Mouse (Mus musculus) liver, embryonic 12.5 days (tissue): ENCODE data around the gene Susd1. TPM values are rescaled to one million over a fixed set of nuclear protein-coding genes. Genes with fewer than 3 reads are reported as not detected.

Experiments used
- ATAC-seq: fragments of 200-750 bp; cut with Nextera tagmentation; 2 replicates; pipeline ENCODE4 v1.8.0; 2017; ENCODE audit warnings: moderate number of reproducible peaks, mild to moderate bottlenecking, moderate library complexity
- H3K27ac ChIP-seq: fragments of 300-500 bp; sonication (generic); 2 replicates; pipeline ENCODE4 v1.5.1; 2016; ENCODE audit warnings: mild to moderate bottlenecking
- H3K27me3 ChIP-seq: fragments of 300-500 bp; sonication (generic); replicated peaks from 2 replicates; pipeline ENCODE4 v1.6.1; 2016; ENCODE audit warnings: mild to moderate bottlenecking, moderate library complexity
- H3K36me3 ChIP-seq: fragments of 300-500 bp; sonication (generic); 2 replicates; pipeline ENCODE4 v1.6.1; 2016; ENCODE audit warnings: mild to moderate bottlenecking, moderate library complexity
- H3K4me1 ChIP-seq: fragments of 300-500 bp; sonication (generic); 2 replicates; pipeline ENCODE4 v1.6.1; 2016
- H3K4me2 ChIP-seq: fragments of 300-500 bp; sonication (generic); 2 replicates; pipeline ENCODE4 v1.6.1; 2016; ENCODE audit warnings: mild to moderate bottlenecking, moderate library complexity
- H3K4me3 ChIP-seq: fragments of 300-500 bp; sonication (generic); 2 replicates; pipeline ENCODE4 v1.5.1; 2016; ENCODE audit warnings: mild to moderate bottlenecking, moderate library complexity
- H3K9ac ChIP-seq: fragments of 300-500 bp; sonication (generic); 2 replicates; pipeline ENCODE4 v1.6.1; 2016; ENCODE audit warnings: mild to moderate bottlenecking, moderate library complexity
- H3K9me3 ChIP-seq: fragments of 300-500 bp; sonication (generic); replicated peaks from 2 replicates; pipeline ENCODE4 v1.6.1; 2016; ENCODE audit warnings: mild to moderate bottlenecking, moderate library complexity
- WGBS: fragments of 180-500 bp; shearing (Covaris S2); methylation state at CpG from one replicate; pipeline ENCODE4 v1.1.7; 2016; ENCODE audit not compliant: insufficient replicate concordance; 5-methylcytosine and 5-hydroxymethylcytosine counted together
- polyA plus RNA-seq: library from polyadenylated mRNA; unstranded; fragments of >200 nt; fragmentation: Nextera tagmentation; extraction: Ambion mirVana; gene quantifications from 2 replicates; pipeline ENCODE4 v1.2.1, GENCODE M21; 2016

Susd1 gene
- polyA plus RNA-seq, 1 experiment from 2014 or later = 16.1 TPM

- WGBS = 76% methylated on average over 9 of the region's 9 CpGs
- ATAC-seq = no peak
- no peaks in the 10 kb centered on the region for H3K27me3 ChIP-seq
- peaks cover 60% of the 10 kb centered on the region for H3K36me3 ChIP-seq
- H3K4me2 ChIP-seq = no peak overlapping the region
- H3K9ac ChIP-seq = no peak overlapping the region
- peaks cover 25% of the 10 kb centered on the region for H3K4me1 ChIP-seq
- no peaks in the 10 kb centered on the region for H3K9me3 ChIP-seq
- no peak overlapping the region for H3K4me3 ChIP-seq
- no peak overlapping the region for H3K27ac ChIP-seq
Observed at GRCm38 (mm10) chr4:59335616-59336438, 102.6 kb downstream of the Susd1 start.

DNA sequence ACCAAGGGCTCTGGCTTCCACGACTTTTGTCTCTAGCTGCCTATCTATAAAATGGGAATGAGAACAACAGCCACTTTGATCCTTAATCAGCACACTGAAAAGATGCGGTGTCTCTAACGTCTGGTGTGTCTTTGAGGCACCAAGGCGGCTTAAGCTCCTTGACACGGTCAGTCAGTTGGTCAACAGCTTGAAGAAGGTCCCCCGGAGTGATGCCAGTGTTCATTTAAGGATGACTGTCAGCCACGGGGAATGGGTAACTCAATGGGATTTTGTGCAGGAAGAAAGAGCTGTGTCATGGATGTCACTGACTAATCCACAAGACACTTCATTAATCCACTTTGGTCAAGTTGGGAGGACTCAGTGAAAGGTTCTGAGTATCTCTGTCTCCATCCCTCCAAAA, 103.3 kb downstream of the Susd1 start:
- no peak for ATAC-seq
- H3K4me3 ChIP-seq = no peak overlapping the region
- H3K4me2 ChIP-seq = no peak overlapping the region
- no peaks in the 10 kb centered on the region for H3K27me3 ChIP-seq
- H3K36me3 ChIP-seq = peaks cover 67% of the 10 kb centered on the region
- no peak overlapping the region for H3K9ac ChIP-seq
- H3K4me1 ChIP-seq = peaks cover 26% of the 10 kb centered on the region
- no peaks in the 10 kb centered on the region for H3K9me3 ChIP-seq
- H3K27ac ChIP-seq = no peak overlapping the region
- WGBS = 84% methylated on average over 7 of the region's 7 CpGs

GRCm38 (mm10) chr4:59334236-59334635, 104.2 kb downstream of the Susd1 start:
- Histone ChIP-seq H3K4me3 (no peak overlapping the region), H3K4me1 (peaks cover 18% of the 10 kb centered on the region), H3K9ac (no peak overlapping the region), H3K9me3 (no peaks in the 10 kb centered on the region), H3K27ac (no peak overlapping the region), H3K4me2 (no peak overlapping the region), H3K27me3 (no peaks in the 10 kb centered on the region), H3K36me3 (peaks cover 74% of the 10 kb centered on the region)
- ATAC-seq = no peak
- 73% methylated on average over 4 of the region's 4 CpGs for WGBS

GRCm38 (mm10) chr4:59333424-59333895, 105.0 kb downstream of the Susd1 start:
- H3K27me3 ChIP-seq = no peaks in the 10 kb centered on the region
- H3K9ac ChIP-seq = no peak overlapping the region
- H3K36me3 ChIP-seq = peaks cover 82% of the 10 kb centered on the region
- H3K4me2 ChIP-seq = no peak overlapping the region
- peaks cover 17% of the 10 kb centered on the region for H3K4me1 ChIP-seq
- no peak for ATAC-seq
- no peak overlapping the region for H3K27ac ChIP-seq
- WGBS = 83% methylated on average over 14 of the region's 14 CpGs
- no peaks in the 10 kb centered on the region for H3K9me3 ChIP-seq
- H3K4me3 ChIP-seq = no peak overlapping the region

GRCm38 (mm10) chr4:59332691-59333423, 105.6 kb downstream of the Susd1 start:
- Histone ChIP-seq H3K9ac (no peak overlapping the region), H3K4me3 (no peak overlapping the region), H3K27ac (0 out of 2 replicates have a peak overlapping the region, but pooled peaks have one; percentile 76), H3K4me1 (peaks cover 17% of the 10 kb centered on the region), H3K27me3 (no peaks in the 10 kb centered on the region), H3K9me3 (no peaks in the 10 kb centered on the region), H3K4me2 (no peak overlapping the region), H3K36me3 (peaks cover 84% of the 10 kb centered on the region)
- WGBS = 82% methylated on average over 9 of the region's 9 CpGs
- ATAC-seq = no peak

- no peak overlapping the region for H3K9ac ChIP-seq
- WGBS = 60% methylated on average over 5 of the region's 5 CpGs
- peak overlapping the region; percentile 76; the same call in 1 of the 2 replicates for H3K27ac ChIP-seq
- H3K36me3 ChIP-seq = peaks cover 83% of the 10 kb centered on the region
- no peaks in the 10 kb centered on the region for H3K27me3 ChIP-seq
- ATAC-seq = no peak
- H3K9me3 ChIP-seq = no peaks in the 10 kb centered on the region
- H3K4me3 ChIP-seq = no peak overlapping the region
- peaks cover 17% of the 10 kb centered on the region for H3K4me1 ChIP-seq
- H3K4me2 ChIP-seq = no peak overlapping the region
Observed at GRCm38 (mm10) chr4:59332089-59332488, 106.3 kb downstream of the Susd1 start.

DNA sequence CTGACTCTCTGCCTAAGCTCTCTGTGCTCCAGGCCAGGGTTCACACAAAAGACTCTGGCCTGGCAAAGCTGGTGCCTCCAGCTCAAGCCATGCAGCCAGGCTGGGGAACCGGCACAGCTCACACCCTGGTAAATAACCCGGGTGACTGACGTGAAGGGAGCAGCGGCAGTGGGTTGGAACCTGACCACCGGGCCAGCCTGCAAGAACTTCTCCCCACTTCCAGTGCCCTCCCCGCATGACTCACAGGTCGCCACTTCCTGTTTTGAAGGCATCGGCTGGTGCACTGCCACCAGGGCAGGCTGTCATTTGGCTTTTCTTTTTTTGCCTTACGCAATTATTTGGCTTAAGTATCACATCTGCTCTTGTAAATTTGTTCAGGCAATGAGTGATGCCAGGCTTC, 106.8 kb downstream of the Susd1 start:
- H3K4me3 ChIP-seq = no peak overlapping the region
- H3K27ac ChIP-seq = peak overlapping the region; percentile 76
- no peaks in the 10 kb centered on the region for H3K27me3 ChIP-seq
- WGBS = 26% methylated on average over 9 of the region's 9 CpGs
- H3K36me3 ChIP-seq = peaks cover 82% of the 10 kb centered on the region
- peak; percentile 51 for ATAC-seq
- no peaks in the 10 kb centered on the region for H3K9me3 ChIP-seq
- H3K9ac ChIP-seq = no peak overlapping the region
- peaks cover 17% of the 10 kb centered on the region for H3K4me1 ChIP-seq
- no peak overlapping the region for H3K4me2 ChIP-seq

- no peak overlapping the region for H3K4me3 ChIP-seq
- H3K4me2 ChIP-seq = no peak overlapping the region
- ATAC-seq = peak; percentile 60
- H3K27ac ChIP-seq = peak overlapping the region; percentile 76
- no peak overlapping the region for H3K9ac ChIP-seq
- 36% methylated on average over 10 of the region's 10 CpGs for WGBS
- H3K36me3 ChIP-seq = peaks cover 78% of the 10 kb centered on the region
- H3K27me3 ChIP-seq = no peaks in the 10 kb centered on the region
- peaks cover 17% of the 10 kb centered on the region for H3K4me1 ChIP-seq
- H3K9me3 ChIP-seq = no peaks in the 10 kb centered on the region
Observed at GRCm38 (mm10) chr4:59330961-59331604, 107.3 kb downstream of the Susd1 start.

DNA sequence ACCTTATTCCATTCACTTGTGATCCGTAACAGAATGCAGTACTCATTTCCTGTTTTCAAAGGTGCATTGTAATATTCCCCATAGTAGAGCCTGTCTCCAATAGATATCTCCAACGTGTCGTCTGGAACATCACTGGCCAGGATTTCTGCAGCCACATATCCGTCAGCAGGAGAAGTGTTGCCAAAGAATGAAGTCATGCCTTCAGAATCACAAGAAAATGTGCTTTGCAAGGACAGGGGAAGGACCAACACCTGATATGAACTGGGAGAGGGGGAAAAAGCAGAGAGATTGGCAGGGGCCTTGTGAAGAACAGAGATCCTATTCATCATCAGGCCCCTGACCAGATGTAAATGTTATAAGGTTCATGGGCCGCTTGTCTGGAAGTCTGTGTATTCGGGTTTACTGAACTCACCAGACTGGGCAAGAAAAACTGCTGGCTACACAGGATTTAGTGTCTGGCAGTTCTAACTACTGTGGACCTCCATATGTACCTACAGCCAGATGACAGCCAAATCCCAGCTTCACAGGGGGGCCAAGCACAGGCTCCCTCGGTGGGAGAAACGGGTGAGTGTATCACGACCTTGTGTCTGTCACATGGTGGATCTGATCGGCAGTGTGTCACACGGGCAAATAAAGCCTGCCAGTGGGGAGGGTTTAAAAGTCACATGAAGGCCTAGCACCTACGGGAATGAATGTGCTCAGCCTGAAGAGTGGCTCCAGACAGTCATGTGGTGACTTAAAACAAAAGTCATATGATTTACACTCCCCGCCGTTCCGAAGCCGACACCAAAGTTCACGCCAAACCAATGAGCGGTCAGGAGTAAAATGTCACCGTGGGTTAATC, 108.8 kb downstream of the Susd1 start:
- H3K4me3 ChIP-seq = no peak overlapping the region
- WGBS = 84% methylated on average over 19 of the region's 19 CpGs
- H3K36me3 ChIP-seq = peaks cover 66% of the 10 kb centered on the region
- no peaks in the 10 kb centered on the region for H3K9me3 ChIP-seq
- no peak overlapping the region for H3K27ac ChIP-seq
- no peak overlapping the region for H3K9ac ChIP-seq
- no peak for ATAC-seq
- H3K4me1 ChIP-seq = peaks cover 29% of the 10 kb centered on the region
- no peak overlapping the region for H3K4me2 ChIP-seq
- no peaks in the 10 kb centered on the region for H3K27me3 ChIP-seq

DNA sequence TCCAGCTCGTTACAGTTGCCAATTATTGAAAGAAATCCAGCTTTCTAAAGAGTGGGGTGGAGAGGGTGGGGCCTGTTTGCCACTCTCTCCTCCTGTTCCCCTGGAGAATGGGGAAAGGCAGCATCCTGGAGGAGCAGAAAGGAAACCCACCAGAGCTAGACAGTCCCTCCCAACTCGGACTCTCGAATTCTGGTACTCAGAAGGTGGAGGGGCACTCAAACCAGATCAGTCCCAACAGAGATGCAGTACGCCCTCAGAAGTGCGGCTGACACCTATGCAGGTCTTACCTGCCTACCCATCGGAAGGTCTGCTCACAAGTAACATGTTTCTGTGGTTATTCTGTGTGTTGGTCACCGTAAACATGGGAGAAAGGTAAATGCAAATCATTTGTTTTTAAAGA, 109.6 kb downstream of the Susd1 start:
- ATAC-seq = no peak
- H3K27ac ChIP-seq = no peak overlapping the region
- H3K4me1 ChIP-seq = peaks cover 37% of the 10 kb centered on the region
- no peak overlapping the region for H3K9ac ChIP-seq
- peaks cover 61% of the 10 kb centered on the region for H3K36me3 ChIP-seq
- WGBS = 85% methylated on average over 7 of the region's 7 CpGs
- H3K4me2 ChIP-seq = no peak overlapping the region
- no peak overlapping the region for H3K4me3 ChIP-seq
- H3K27me3 ChIP-seq = no peaks in the 10 kb centered on the region
- no peaks in the 10 kb centered on the region for H3K9me3 ChIP-seq

DNA sequence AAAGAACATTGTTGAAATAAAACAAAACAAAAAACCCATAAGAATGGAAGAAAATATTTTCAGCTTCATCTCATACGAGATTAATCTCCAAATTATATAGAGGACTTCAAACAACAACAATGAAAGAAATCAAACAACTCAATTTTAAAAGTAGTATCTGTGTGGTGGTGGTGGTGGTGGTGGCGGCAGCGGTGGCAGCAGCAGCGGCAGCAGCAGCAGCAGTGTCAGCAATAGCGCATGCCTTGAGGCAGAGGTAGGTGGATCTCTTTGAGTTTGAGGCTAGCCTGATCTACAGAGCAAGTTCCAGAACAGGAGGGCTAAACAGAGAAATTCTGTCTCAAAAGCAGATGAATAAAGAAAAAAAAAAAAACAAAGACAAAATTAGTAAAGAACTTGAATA, 110.4 kb downstream of the Susd1 start:
- Histone ChIP-seq H3K4me3 (no peak overlapping the region), H3K36me3 (peaks cover 57% of the 10 kb centered on the region), H3K27me3 (no peaks in the 10 kb centered on the region), H3K4me1 (peaks cover 46% of the 10 kb centered on the region), H3K4me2 (no peak overlapping the region), H3K9ac (no peak overlapping the region), H3K27ac (no peak overlapping the region), H3K9me3 (no peaks in the 10 kb centered on the region)
- ATAC-seq = no peak
- WGBS = 85% methylated on average over 5 of the region's 5 CpGs
